Mouse (Mus musculus) thymus, postnatal 14 days (tissue): ENCODE data around the gene Fam72a.

Experiments used
- DNase-seq: peaks from one replicate; pipeline ENCODE4 v3.0.0; 2021

Gene Fam72a

DNA sequence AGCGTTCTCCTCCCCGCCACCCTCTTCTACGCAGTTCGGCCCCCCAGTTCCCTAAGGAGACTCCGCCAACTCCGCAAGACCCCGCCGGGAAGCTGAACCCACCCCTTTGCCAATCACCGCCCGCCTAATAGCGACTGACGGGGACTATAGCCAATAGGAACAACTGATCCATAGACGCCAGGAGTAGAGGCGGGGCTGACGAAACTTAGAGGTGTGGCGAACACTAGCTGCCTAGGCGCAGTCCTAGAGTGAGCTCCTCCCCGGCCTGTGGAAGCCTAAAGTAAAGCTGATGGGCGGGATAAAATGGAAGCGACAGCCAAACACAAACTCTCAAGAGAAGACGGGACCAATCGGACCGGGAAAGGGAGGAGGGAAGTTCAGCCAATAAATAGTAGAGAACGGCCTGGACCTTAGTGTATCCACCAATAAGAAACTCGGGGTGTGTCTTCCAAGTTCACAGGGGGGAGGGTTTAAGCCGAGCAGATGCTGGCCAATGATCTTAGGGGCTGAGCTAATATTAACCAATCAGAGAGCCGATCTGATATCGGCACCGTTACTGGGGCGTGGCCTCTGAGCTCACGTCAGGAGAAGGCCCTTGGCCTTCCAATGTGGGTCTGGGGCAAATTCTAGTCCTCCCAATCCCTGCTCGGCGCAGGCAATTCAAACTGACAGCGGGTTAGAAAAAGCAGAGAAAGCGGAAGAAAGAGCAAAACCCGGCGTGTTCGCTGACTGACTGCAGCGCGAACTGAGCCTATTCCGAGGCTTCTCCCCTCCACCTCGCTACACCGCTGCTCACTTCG lies at the start of gene Fam72a, which contains the start of gene Srgap2:
Fam72a (plus strand) TSS at position 623 of the 800 bp plus-strand sequence.
Srgap2 (minus strand) TSS at position 72 of the 800 bp plus-strand sequence.
- DNase-seq = peak; percentile 96

DNA sequence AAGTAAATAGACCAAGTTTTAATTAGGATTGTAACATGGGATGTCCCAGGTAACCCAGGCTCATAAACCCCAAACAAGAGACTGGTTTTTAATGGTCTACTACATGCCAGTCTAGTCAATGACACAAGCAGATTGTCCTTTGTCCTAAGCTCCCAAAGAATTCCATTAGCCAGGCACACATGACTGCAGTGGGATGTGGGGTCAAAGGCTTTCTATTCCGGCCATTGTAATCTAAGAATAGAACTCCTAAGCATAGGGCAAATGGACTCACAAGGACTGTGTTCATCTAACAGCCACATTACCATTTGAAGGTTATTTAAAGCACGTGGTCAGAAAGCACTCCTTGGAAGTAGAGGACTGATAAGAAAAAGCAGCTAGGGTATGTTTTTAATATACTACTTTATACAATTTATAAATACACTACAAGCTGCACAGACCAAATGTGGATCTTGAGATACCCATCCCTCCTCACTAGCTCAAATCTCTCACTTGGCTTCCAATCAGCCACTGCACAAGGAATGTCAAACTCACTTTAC lies 48.9 kb upstream of the Fam72a start:
- DNase-seq = no peak

DNA sequence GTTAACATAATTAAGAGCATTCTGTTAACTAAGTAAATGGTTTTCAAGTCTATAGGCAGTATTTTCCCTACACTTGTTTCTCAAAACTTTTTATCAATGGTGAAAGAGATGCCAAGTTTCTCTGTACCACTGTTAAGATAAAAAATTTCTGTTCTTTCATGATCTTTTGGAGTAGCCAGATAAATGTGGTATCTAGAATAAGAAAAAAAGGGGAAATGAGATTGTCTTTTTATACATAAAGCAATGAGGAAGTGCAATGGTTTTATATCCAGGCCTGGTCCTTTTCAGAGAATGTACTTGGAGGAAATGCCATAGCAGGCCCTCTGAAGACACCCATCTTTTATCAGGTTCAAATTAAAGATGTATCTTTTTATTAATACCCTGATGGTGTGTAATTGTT lies 46.3 kb upstream of the Fam72a start:
- no peak for DNase-seq

DNA sequence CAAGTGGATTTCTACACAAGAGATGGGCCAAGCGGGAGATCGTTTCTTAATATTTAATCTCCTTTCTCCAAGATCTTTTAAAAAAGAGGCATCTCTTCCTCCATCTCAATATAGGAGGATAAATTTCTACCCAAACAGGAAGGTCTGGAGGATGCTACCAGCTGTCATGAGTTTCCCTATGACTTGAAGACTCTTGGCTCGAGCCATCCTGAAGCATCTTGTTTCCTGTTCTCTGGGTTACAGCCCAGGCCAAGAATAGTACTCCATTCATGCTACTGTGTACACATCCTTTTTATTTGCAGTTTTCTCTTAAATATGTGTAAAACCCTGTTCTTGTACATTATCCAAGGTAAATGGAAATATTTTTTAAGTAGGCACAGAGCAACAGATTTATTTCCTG lies 45.5 kb upstream of the Fam72a start:
- DNase-seq = no peak

DNA sequence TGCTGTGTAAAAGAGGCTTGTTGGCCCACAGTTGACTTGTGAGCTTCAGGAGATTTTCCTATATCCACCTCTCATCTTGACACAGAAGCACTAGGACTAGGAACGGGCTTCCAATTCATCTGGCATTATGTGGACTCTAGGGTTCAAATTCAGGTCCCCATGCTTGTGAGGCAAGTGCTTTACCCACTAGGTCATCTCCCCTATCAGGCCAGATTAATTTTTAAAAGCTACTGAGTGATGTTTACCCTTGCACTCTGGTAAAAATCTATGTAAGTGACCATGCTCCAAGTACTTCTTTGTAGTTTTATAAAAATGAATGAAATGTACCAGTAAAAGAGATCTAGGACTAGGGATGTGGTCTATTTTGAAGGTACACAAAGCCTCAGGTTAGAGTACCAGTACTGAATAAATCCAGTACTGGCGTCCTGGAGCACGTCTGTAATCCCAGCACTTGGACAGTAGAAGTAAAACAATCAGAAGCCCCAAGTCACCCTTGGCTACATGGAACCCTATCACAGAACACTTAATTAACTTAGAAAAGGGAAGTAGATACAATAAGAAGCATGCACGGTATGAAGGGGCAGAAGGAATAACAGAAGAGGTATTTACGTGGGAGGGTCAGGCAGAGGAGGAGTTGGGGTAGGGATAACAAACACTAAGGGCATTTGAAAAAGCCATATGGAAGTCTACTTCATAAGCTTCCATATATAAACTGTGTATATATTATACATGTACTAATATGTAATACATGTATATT lies 41.4 kb upstream of the Fam72a start:
- DNase-seq = no peak

DNA sequence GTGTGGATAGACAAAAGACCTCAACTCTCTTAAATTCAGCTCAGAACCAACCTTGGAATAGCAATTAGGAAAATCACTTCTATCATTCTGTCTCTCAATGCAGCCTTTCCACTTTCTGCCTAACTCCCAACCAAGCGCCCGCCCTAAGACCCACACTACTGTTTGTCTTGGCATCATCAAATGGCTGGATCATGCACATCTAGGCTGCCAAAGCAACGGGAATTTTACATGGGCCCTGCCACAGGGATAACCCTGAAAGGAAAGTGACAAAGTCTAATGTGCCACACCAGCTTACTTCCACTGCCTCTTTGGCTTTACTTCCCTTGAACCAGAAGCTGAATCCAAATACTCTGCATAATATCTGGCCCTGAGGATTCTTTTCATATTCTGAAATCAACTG lies 38.4 kb upstream of the Fam72a start:
- no peak for DNase-seq

DNA sequence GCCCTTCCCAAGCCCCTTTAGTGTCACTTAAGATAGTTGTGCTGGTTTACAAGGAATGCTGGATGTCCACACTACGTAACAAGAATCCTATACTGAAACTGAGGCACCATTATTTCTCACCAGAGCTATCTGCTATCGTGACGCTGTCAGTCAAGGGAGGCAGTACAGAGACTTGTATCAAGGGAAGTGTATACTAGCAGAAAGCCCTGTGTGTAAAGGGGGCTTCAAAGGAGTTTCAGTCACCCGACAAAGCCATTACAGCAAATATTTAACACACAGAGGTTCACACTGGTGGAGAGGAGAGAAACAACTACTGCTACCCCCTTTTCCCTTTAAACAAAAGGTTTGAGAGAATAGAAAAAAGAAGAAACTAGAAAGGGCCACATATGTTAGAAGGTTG lies 36.1 kb upstream of the Fam72a start:
- DNase-seq = no peak

DNA sequence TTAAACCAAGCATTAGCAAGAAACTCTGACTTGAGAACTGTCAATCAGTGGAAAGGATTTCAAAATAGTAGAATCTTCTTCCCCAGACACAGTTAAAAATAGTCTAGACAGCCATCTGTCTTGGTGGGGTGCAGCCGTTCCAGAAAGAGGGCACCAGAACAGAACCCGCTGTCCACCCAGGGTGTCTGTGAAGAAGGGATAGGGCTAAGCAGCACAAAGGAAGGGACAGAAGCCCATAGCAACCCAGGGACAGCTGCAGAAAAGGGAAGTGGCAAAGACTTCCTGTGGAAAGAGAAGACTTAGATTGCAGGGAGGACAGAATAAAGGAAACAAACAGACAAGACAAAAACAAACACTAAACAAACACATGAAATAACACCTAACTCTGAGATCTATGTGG lies 35.3 kb upstream of the Fam72a start:
- peak; percentile 22 for DNase-seq

DNA sequence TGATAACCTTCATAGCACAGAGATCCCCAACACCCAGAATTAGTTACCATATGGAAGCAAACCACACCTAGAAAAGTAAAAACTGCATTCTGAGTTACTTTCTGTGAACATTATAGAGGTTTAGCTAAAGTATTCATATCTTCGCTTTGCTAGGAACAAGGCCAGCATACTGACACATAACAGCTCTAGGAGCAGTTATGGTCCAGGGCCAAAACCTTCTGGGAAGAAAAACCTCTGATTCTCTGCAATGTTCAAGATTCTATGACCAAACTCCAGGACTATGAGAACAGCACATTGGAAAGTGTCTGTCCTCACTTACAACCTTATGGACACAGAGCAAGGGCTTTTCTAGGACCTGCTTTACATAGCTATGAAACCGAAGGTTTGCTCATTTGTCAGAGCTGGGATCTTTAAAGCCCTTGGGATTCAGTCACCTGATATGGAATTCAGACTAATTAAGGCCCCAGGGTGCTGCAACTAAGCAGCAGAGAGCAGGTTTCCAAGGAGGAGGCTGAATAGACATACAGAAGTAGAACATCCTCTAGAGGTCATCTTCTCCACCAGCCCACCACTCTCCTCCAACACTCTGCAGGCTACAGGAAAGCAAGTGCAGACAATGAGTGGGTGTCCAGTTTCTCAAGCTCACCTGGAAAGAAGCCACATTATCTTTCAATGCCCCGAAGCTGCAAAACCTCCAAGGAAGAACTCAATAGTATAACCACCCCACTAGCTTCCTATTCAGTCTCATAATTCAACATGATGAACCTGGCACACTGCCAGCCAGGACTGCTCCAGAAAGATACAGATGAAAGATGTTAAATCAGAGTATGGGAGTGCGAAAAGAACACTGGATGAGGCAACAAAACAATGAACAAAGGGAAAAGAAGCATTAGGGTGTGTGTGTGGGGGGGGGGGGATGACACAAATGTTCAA lies 33.5 kb upstream of the Fam72a start:
- no peak for DNase-seq

DNA sequence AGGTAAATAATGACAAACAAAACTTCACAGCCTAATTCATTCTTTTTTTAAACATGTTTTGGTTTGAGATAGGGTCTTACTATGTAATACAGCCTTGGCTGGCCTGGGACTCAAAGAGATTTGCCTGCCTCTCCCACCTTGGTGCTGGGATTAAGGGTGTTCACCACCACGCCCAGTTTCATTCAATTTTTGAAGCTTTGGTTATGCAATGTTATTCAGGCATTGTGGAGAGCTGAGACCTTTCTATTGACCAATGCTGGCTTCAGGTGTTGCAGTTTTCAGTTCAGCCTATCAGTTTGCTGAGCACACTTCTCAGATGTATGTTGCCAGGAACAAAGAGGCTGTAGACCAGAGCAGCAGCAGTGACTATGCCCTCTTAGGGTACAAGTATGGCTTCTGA lies 29.5 kb upstream of the Fam72a start:
- DNase-seq = no peak

DNA sequence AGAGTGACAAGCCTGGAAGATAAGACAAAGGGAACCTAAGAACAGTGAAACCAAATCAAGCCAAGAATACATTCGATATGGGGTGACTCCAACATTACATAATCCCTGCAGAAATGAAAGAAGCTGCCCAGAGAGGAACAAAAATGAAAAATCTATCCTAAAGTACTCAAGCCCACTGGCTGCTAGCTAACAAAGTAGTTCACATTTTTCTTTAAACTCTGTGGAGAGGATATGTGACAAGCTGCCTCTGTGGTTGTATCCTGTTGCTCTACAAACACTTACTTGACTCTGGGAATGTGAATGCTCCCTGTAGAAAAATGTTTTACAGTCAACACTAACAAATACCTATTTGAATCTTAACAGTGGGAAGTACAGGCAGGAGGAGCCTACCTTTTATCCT lies 26.0 kb upstream of the Fam72a start:
- no peak for DNase-seq

DNA sequence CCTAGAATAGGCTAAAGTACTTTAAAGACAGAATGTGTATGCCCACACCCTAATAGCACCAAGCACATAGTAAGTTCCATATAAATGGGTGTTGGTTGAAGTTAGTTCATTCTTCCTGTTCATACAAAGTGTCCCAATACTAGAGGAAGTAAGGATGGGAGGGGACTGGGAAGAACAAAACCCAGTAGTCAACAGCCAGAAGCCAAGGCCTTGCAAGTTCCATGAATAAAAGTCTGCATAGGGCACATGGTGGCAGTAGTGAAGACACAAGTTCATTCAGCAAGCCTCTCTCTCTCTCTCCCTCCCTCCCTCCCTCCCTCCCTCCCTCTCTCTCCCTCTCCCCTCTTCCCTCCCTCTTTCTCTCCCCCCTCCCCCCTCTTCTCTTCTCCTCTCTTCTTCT lies 16.6 kb upstream of the Fam72a start:
- no peak for DNase-seq

DNA sequence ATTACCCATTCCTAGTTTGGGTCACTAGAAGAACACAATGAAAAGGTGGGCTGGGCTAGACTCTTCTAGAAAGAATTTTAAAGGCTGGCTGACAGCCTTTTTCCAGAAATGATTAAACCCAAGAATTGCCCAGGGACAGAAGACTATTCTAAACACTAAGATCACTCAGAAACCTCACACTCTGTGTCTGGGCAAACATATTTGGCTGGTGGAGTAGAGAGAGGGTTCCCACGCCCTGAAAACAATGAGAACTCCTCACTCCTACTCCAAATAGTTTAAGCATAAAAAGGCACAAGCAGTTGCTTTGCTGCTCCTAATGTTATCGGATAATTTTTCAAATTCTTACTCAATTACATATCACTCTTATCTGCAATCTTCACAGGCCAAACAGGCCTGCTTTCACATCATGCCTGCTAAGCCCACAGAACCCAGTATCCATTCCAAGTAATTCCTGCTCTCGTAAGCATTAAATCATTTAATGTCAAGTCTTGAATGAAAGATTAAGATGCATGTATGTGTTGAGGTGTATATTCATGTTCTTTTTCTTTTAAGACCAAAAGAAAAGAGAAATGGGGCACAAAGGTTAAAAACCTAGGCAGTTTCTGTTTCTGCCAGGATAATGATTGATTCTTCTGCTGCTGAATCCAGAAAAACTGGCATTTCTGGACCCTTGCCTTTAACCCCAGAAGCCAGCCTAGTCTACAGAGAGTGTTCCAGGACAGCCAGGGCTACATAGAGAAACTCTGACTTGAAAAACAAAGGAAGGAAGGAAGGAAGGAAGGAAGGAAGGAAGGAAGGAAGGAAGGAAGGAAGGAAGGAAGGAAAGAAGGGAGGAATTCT lies 15.8 kb upstream of the Fam72a start:
- no peak for DNase-seq

DNA sequence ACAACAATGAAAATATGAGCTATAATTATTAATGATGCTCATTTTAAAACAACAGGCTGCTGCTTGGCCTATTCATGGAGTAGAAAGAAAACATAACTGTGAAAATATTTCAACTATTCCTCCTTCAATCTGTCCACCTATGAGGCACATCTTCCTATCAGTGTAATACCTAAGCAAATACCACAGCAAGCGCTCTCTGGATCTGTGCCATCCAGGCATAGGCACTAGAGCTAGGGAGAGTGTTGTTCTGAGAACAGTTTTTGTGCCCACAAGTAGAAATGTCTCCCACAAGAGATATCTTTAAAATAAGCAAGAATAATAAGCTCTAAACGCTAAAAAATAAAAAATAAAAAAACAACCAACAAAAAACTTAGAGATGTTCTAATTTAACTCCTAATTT lies 14.6 kb upstream of the Fam72a start:
- no peak for DNase-seq

DNA sequence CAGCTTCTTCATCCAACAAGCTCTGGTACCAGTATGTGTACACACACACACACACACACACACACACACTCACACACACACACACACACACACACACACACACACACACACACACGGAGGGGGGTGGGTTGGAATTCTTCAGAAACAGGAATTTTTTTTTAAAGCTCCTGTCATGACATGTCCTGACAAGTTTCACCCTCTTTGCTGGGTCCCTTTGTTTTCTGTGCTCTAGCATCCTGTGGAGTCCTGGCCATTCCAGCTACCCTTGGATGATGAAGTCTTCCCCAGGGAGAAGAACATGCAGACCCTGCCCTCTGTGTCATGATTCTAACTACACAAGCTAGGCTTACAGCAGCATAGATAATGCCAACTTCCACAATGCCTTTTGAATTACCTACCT lies 13.5 kb upstream of the Fam72a start:
- no peak for DNase-seq

DNA sequence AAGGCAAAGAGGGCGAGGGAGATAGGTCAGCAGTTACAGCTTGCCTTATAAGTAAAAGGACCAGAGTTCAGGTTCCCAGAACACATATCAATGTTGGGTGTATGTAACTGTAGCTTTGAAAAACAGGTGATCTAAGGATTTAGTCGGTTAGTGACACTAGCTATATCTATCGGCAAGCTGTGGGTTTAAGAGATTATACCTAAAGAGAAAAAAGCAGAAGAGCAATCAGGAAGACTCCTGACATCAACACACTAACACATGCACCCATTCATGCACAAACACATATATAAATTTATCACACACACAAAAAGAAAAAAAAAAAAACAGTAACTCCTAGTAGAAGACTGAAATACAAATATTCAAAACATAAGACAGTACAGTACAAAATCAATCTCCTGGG lies 11.1 kb upstream of the Fam72a start:
- DNase-seq = no peak

DNA sequence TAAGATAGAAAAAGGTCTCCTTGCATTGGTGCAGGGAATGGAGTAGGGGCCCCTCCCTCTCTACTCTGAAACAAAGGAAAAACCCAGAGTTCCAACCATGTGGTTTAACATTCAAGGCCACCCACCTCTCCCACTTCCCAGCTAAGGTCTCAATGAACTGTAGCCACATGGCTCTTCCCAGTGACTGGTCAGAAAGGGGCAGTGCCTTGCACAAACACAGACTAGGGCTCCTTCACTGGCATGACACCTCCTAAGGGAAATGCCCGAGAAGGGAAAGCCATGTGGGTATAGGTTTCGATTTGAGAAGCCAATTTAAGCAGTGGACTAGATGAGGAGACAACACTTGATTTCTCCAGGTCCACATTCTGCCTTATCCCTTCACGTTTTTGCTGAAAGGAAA lies 3.9 kb upstream of the Fam72a start:
- DNase-seq = no peak

DNA sequence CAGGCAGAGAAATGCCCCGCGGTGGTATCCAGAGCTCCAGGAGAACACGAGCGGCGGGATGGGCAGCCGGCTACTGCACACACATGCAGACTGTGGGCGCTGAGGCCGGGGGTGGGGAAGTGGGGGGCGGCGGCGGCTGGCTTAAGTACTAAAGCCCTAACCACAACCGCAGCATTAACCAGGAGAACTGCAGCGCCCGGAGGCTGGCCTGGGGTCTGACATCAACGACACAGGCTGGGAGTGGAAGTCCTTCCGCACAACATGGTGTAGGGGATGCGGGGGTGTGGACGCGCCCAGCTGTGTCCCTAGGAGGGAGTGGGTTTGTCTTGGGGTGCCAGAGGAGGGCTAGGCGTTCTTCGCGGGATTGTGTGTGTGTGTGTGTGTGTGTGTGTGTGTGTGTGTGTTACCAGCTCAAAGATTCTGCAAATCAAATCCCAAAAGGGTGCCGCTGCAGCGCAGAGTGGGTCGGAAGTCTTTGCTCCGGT lies 2.6 kb upstream of the Fam72a start:
- DNase-seq = peak; percentile 55

DNA sequence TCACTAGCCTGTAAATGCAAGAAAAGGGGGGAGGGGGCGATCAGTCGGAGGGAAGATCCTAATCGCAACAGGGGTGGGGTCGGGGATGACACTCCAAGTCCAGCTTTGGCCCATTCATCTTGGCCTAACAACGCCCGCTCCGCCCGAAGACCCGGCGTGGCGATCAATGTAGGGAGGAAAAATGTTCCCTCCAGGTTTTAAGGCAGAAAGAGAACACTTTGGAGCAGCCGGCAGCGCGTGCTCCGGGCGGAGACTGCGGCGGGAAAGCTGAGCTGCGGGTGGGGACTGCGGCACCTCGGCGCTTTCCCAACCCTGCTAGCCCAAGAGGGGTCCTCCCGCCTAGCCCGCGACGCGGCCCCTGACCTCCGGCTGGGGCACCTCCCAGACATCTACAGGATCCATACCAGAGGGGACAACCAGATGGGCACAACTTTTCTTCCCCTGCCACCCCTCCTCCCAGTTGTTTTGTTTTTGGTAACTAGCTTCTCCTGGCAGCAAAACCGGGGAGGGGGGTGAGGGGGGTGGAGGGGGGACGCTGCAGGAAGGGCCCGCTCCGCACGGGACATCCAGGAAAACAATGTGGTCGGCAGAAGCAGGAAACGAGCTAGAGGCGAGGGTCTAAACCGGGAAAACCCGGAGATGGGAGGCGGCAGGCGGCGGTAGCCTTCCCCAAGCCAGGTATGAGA lies 2.0 kb upstream of the Fam72a start:
- peak; percentile 42 for DNase-seq

DNA sequence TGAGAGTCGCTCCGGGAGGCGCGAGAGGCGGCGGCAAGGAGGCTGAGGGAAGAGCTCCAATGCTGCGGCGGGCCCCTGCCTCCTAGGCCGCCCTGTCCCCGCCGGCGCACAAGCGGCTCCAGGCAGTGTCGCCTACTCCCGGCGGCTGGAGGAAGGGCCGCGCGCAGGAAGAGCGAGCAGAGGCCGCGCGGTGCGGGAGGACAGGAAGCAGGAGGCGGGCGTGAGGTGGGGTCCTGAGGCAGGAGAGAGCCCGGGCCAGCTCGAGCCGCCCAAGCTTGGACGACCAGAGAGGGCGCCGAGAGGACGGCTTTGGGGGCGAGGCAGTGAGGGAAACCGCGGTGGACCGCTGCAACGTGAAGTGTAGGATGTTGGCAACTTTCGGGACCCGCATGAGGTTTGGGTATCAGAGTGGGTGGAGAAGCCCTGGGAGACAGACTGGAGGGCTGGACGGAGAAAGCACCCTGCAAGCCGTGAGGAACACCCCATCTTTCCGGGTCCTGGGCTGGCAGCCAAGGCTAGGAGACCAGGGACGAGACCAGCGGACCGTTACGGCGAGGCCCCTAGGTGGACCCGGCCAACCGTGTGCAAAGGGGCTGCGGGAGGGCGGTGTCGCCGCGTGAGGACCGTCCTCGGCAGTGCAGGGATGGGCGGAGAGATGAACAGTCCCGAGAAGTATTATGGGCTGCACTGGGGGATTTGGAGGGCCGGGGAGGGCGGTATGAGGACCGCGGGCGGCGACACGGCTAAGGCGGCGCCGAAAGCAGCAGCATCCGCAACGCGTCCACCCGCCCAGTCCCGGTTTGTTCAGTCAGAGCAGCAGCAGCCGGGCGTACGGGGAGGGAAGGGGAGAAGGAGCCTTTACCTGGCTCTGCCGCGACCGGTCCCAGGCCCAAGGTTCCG lies 1.1 kb upstream of the Fam72a start:
- peak; percentile 73 for DNase-seq
